Mouse (Mus musculus) left cerebral cortex, adult 18-20 months (tissue): ENCODE results near the gene Artn. TPM values are rescaled to one million over a fixed set of nuclear protein-coding genes. Genes with fewer than 3 reads are reported as not detected.

Experiments used
- DNase-seq, 2 experiments: peaks; one replicate each; pipeline ENCODE4 v3.0.0; 2021 to 2022; ENCODE audit warnings: low spot score in 2 of 2, mixed read lengths in 1 of 2
- total RNA-seq, 2 experiments: library from RNA; stranded (reverse); gene quantifications; 2 replicates each; pipeline ENCODE4 v1.2.3; 2021

Artn gene
- total RNA-seq, 2 experiments from 2014 or later, result 1.7 to 2.5 TPM

DNA sequence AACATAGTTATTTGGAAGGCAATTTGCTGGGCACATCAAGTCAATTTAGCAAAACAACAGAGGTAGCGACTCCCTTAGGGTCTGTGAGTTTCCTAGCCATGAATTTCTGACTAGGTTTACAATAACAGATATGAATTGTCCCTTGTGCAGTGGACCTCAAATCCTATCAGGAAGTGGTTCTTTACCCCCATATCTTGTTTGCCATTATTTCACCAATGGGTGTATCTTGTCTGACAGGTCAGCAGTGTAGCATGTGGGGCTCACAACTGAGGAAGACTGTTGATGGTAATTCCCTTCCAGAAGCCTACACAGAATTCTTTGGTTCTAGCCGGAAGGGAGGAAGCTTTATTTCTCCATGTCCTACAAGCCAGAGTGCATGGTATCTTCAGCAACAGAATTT is 8.2 kb downstream of the Artn start:
- DNase-seq, result no peak

DNA sequence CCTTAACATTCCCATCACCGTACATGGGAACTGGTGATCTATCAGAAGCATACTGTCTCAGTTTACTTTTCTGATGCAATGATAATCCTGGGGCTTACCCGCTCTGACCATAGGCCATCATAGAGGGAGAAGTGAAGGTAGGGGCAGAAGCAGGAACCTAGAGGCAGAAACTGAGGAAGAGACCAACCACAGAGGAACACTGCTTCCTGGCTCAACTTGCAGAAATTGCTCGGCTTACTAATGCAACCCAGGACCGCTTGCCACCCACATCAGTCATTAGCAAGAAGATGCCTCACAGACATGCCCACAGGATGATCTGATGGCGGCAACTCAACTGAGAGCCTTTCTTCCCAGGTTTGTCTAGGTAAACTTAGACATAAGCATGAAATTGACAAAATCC is 10.8 kb downstream of the Artn start:
- no peak for DNase-seq

DNA sequence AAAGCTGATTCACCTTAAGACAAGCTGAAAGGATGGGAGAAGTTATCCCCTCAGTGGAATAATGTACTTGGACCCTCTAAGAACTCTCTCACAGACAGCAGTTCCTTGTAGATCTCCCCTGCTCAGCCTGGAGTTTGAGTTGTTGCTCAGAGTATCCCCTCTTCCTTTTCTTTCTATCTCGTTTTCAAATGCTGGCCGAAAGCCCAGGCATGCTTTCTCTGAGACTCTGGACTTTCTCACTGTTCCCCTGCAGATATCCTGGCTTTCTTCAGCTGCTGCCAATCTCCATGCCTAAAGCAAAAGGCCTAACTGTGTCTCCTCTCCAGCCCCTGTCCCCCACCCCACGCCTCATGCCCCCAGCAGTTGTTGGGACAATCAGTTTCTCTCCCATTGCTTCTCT is 11.3 kb downstream of the Artn start:
- DNase-seq, result no peak

DNA sequence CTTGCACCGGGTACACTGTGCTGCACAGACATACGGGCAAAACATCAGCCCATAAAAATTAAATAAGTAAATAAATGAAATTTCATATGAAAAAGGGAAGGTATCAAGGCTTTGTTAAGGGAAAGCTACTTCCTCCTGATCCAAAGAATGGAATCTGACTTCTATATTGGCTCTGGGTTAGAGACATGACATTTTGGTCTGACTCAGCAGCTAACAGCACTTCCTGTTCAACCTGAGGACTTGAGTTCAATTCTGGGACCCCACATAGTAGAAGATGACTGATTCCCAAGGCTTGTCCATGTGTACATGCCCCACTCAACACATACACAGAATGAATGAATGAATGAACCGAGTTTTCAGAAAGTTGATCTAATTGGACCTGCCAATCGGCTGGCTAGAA is 11.7 kb downstream of the Artn start:
- no peak for DNase-seq

DNA sequence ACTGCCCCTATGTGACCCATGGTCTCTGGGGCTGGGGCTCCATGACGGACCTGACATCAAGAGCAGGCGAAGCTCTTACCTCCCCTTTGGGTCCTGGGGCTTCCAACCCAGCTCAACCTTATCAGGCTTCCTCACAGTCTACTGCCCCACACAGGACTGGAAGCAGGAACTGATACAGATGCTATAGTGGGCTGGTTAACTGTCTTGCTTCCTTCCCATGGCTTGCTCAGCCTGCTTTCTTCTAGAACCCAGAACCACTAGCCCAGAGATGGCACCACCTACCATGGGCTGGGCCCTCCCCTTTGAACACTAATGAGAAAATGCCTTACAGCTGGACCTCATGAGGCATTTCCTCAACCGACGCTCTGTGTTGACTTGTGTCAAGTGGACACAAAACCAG is 12.2 kb downstream of the Artn start:
- DNase-seq, result no peak

DNA sequence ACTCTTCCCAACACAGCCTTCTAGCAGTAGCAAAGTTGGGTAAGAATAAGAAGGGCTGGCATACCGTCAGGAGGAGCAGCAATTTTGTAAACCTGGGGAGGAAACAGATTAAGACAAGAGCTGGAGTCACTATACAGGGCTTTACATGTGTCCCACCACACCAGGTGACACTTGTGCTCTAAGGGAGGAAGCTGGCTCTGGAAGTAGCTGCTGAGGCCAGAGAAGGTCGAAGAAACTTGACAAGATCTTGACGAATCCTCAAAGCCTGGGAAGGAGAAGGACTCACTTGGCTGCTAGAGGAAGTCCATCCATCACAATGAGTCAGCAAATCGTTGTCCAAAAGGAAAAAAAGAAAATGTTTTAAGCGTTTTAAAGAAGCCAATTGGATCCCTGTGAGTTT is 13.2 kb downstream of the Artn start:
- DNase-seq, result no peak

DNA sequence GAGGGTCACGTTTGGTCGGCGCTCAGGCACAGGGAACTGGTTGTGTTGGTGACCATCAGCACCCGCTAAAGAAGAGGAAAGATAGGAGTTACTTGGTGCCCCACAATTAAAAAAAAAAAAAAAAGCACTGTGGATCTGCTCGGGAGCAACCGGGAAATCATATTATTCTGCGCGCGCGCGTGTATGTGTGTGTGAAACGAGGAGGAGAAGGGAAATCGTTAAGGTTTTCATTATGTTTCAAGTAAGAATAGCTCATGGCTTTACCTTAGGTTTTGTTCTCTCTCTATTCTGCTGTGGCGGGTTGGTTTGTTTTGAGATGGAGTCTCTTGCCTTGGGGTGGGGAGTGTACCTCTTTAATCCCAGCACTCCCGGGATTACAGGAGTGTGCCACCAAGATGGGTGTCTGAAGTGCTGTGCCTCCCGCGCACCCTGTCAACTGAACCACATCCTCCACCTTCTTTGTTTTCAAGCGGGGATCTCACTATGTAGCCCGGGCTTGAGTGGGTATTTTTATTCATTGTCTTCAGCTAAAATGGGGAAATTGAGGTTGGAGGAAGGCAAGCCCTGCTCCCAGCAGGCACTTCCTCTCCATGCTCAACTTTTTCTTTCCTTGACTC is 14.0 kb downstream of the Artn start:
- DNase-seq, result no peak

DNA sequence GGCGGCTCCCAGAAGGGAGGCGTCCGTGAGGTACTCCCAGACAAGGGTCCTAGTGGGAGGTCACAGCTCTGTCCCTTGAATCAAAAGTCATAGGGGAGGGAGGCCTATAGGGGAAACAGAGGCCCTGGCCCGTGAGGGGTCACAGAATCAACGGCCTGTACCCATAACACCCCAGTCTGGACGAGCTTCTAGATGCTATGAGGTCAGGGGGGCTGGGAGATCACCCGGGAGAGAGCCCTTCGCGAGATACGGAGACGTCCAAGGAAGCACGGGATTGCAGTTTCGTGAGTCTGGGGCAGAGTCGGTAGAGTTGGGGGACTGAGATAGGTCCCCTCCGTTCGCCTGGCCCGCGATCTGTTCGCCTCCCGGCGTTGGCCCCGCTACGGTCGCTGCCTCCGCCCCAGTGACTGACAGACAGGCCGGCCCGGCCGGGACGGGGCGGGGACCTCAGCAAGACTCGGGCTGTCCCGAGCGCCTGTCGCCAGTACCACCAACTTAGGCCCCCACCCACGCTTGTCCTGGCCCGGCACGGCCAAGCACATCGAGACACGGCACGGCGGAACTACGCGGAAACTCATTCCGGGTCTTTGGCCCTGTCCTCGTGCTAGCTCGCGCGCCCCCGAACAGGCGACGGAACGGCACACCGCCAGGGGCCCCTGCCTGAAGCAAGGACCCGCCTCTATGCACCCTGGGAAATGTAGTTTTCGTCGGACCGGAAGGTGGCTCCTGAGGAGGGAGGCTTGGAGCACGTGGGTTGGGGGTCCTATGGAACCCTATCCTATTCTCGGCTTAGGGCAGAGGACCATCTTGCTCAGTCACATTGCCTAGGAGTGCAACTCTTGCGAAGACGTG is 14.7 kb downstream of the Artn start, which contains the start of gene Ipo13:
TSS of gene Ipo13 (minus strand) at position 409 of the 852 bp plus-strand sequence.
- peak; percentile 89 to 93 for DNase-seq

DNA sequence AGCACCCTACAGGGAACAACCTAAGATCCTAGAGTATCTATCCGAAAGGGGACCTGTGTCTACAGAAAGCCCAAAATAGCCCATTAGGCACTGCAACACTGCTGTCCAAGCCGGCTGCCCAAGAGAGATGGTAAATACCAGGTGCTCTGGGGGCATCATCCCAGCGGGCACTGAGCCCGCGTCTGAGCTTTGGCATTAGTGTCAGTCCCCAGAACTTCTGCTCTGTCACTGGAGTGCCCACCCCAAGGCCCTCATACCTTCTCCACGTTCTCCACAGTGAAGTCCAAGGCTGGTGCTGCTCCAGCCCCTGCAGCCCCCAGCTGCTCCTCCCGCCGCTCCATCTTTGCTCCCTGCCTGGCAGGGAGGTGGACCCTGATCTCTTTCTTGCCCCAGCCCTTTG is 15.5 kb downstream of the Artn start:
- DNase-seq, result no peak

DNA sequence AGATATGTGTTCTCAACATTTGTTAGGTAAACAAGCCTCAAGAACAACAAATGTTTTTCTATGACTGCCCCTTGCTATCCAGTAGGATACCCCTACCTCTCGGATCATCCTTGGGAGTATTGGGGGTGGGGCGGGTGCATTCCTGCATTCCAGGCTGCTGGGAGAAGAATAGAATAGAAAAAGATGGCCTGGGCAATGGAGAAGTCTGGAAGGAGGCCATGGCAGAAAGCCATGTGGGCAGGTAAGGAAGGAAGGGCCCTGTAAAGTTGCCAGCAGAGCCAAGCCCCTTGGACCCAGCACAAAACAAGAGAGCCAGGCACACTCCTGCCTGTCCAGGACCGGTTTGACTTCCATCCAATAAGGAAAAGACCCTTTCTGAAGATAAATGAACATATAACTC is 16.1 kb downstream of the Artn start:
- no peak for DNase-seq

DNA sequence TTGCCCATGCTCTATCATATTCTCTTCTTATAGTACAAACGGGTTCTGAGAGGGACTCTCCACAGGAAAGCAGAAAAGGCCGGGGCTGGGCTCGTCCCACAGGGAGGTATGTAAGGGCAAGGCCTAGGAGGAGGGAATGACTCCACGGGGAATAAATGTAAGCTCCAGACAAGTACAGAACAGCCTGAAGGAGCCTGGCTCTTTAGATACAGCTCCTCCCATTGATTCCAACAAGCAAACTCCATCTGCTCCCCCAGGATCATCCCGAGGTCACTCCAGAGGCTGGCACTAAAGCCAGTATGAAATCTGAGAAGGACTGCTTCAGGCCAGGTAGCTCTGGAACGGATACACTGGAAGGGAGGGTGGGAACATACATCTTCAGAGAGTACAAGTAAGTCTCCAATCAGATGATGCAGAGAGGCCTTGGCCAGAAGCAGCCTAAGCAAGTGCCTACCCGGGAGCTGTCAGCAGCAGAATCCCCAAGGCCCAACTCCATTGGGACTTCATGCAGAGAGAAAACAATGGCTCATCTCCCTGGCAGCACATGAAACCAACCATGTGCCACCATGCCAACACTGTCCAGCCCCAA is 16.8 kb downstream of the Artn start:
- DNase-seq, result no peak

DNA sequence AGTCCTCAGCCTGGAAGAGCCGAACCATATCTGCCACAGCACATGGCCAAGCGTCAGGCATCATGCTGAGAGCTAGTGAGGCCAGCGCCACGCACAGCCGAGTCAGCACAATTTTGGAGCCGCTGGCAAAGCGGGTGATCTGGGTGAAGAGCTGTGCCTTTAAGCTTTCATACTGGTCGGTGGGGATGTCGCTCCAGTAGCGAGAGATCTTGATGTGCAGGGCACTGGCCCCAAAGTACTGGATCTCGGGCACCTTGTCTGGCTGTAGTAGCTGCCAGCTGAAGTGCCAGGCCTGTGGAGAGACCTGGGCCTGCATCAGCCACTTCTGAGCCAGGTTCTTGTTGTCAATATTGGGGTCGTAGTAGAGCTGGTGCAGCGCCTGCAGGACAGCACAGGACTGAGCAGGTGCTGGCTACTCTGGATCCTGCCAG is 17.4 kb downstream of the Artn start:
- DNase-seq, result no peak

DNA sequence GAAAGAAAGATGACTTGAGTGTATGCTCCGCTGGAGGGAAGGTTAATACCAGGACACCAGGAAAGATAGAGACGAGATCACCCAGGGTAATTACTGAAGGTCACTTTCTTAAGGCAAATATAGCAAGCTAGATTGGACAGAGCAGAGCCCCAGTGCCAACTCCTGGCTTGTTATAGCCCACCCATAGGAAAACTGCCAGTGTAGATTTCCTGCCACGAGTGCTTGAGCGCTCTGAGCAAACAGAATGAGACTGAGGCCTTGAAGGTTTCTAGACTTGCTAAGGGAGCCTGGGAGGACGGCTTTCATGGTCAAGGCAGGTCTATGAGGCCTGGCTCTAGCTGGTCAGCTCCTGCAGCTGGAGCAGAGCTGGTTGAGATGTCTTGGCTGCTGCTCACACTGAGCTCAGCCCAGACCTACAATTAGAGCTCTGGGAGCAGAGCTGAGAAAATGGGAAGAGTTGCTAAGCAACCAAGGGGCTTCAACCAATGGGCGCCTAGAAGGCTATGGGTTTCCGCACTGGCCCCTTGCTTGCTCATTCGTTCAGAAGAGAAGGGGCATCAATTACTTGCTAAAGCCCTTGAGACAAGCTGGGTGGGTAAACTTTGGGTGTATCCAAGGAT is 20.6 kb downstream of the Artn start:
- no peak for DNase-seq

DNA sequence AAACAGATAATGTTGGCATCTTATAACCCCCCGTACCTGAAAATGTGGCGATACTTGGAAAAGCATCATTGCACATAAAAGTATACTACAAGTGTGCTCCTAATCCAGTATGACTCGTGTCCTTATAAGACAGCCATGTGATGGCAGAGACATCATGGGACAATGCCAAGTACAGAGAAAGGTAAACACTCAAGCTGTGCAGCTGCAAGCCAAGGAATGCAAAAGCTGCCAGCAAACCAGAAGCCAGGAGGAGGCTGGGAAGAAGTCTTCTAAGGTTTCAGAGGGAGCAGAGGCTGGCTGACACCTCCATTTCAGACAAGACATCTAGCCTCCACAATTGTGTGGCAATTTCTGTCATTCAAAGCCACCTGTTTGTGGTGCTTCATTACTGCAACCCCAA is 23.4 kb downstream of the Artn start:
- DNase-seq, result no peak

DNA sequence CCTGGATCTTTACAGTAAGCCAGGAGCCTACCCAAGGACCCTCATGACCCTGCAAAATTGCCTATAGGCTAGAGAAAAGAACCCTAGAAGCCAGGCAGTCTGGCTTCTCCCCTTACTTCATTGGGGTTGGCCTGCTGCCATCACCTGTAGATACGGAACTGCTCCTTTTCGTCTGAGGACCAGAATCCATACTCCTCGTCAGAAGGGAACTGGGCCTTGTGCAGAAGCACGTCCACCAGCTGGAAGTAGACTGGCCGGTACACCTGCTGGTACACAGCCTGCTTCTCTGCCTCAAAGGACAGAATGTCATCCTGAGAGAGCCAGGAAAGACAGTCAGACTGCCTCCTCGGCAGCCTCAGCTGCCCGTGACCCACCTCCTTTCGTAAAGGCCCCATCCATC is 24.8 kb downstream of the Artn start:
- no peak for DNase-seq

DNA sequence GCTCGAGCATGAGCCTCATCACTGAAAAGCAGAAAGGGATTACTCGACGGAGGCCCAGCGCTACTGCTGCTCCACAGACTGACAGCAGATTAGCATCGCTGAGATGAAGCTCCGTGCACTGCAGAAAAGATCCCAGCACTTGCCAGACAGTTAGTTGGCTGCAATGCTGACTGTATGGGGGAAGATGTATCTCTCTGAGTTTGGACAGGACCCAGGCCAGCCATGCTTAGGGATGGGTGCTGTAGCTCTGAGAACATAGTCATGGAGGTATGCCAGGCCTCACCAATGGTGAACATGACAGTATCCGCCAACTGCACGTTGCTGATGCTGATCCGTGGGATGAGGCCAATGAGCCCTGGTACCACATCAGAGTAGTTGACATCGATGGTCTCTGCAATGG is 25.5 kb downstream of the Artn start:
- DNase-seq, result peak in 1 of 2 experiments; percentile 65

DNA sequence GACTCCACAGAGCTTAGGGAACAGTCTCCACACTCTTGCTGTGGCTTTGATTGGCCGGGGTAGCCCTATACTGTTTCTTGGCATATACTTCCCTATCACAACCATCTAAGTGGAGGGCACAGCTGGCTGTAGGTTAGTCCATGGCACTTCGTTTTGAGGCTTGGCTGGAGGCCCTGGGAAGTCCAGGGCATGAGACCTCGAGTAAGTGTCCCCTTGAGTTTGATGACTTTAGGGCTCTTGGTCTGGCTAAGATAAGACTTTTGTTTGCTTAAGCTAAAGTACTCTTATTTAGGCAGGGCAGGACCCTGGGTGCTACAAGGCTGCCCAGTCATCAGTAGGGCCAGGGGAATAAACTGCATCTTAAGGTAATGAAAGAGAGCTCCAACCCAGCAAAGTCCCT is 31.5 kb downstream of the Artn start:
- DNase-seq, result no peak

DNA sequence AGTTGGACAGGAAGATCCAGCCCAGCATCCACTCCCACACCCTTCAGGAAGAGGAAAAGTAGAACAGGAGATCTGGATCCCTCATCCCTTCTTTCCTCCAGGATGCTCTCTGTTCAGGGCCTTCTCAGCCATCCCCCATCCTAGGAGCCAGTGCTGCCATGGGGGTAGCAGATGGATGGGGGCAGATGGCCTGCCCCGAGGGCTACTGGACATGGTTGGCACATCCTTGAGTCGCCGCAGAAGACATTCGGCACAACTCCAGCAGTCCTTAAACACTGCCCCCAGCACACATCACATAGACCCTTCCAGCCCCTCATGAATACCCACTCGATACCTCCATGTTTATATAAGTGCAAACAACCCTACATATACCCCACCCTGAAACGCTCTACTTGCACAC is 33.5 kb downstream of the Artn start:
- DNase-seq, result no peak

DNA sequence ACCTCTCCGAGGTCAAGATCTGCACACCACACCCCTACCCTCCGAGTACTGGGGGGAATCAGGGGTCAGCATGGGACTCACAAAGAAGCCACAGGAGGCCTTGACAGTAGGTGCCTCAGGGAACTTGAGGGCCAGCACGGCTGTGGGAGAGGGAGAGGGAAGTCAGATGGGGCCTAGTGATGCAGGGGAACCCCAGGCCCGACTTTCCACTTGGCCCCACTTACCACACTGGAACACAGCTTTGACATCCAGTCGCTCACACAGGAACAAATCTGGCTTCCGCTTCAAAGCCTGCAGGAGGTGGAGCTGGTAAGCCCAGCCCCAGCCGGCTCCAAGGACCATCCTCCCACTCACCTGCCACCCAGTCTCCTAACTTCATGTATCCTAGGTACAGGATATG is 34.2 kb downstream of the Artn start:
- no peak for DNase-seq

DNA sequence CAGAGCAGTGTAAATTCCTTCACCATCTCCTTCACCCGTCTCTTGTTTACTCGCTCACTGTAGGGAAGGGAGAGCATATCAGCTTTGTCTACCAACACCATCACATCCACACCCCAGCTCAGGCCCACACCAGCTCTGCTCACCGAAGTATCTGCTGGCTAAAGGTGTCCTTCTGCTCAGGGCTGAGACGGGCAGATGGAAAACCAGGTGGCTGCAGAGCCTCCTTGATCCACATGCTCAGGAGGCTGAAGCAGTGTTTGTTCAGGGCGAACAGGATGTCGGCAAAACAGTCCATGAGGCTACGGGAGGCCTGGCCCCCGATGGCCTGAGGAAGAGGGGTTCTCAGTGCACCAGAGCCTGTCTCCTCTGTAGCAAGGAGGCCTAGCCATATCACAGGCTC is 35.0 kb downstream of the Artn start:
- DNase-seq, result no peak

DNA sequence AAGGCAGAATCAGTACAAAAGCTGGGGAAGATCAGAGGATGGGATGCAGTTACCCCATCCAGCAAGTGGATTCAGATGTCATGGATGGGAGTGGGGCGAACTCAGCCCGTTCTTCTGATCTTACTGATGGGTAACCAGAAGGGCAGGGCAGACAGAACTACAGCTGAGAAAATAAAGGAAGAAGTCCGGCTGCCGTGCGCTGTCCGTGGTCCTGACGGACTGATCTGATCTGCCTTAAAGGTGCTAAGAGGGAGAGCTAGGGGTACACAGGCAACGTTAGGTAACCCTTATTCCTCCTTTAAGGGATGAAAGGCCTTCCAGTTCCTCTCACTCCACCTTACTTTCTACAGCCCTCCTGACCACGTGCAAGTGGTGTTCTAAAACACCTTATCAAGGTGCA is 36.2 kb downstream of the Artn start:
- no peak for DNase-seq

DNA sequence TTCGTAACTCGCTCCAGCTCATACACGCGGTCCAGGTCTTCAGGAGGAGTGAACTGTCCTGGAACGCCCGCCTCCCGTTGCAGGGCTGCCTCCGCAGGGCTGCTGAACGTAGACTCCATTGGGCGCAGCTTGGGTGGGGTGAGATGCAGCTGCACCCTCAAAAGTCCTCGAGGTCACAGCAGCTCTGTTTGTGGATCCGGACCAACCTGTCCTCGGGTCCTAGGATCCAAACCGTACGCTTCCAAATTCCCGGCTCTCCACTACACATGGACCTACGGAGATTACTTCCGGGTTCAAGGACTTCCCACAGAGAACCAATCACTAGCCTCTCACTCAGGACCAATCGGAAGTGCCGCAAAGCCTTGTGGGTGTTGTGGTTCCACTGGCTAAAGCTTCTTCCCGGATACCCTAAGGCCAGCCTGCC is 37.8 kb downstream of the Artn start, which contains the start of gene Dph2:
TSS of gene Dph2 (minus strand) at position 295 of the 424 bp plus-strand sequence.
- DNase-seq, result peak; percentile 78 to 84
